Mouse (Mus musculus): ENCODE data around the gene Sacs. TPM values are rescaled to one million over a fixed set of nuclear protein-coding genes. Genes with fewer than 3 reads are reported as not detected.
A peak's percentile ranks its signal among the peaks of the same experiment; 100 is the strongest.

Sacs gene
- polyA plus RNA-seq, 1 experiment from 2014 or later: 12.5 TPM

- no peak overlapping the region for H3K4me3 ChIP-seq (replicated peaks; ENCODE audit: low read depth, low read length)
- no peaks in the 10 kb centered on the region for H3K9me3 ChIP-seq (ENCODE audit: control insufficient read depth, low read length)
- H3K4me1 ChIP-seq (ENCODE audit: control insufficient read depth, insufficient read depth, low read length): peaks cover 13% of the 10 kb centered on the region
- 93% methylated on average over 5 of the region's 5 CpGs for WGBS
- H3K36me3 ChIP-seq (ENCODE audit: control insufficient read depth, insufficient read depth, low read length): no peaks in the 10 kb centered on the region
- no peak overlapping the region for H3K9ac ChIP-seq (replicated peaks; ENCODE audit: low read length)
- no peaks in the 10 kb centered on the region for H3K27me3 ChIP-seq (ENCODE audit: control insufficient read depth, insufficient read depth, low read length)
- H3K27ac ChIP-seq (replicated peaks; ENCODE audit: low read depth, low read length): no peak overlapping the region
- DNase-seq: no peak
- ATAC-seq (ENCODE audit: low FRiP score, low TSS enrichment): no peak
- H3K4me2 ChIP-seq (ENCODE audit: low read length): no peak overlapping the region
These were observed 33.2 kb downstream of the Sacs start for GRCm38 (mm10) chr14:61171261-61171970.

DNA sequence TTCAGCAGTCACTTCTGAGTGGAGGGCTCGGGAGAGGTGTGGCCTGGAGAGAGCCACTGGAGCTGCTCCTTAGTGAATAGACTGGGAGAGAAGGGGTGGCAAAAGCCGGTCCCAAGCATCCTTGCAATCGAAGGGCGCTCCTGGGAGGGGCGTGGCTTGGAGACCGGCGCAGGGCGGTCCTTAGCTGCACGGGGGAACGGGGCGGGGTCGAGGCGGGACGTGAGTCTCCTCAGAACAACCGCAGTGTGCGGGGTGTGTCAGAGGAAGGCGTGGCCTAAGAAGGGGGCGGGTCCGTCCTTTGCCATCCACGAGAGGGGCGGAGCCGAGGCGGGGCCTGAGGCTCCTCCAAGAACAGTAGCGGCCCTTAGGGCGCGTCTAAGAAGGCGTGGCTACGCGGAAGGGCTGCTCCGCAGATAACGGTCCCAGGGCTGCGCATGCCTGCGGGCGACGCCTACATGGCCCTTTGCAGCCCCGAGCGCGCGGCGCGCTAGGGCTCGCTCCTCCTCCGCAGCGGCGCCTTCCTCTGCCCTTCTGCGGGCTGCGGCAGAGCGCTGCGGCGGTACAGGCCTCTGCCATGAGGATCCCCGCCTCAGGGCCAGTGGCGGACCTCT lies 34.4 kb downstream of the Sacs start:
- ATAC-seq (ENCODE audit: low FRiP score, low TSS enrichment): peak; percentile 97
- Histone ChIP-seq H3K9ac (replicated peaks; ENCODE audit: low read length) (peak overlapping the region; percentile 91), H3K4me1 (ENCODE audit: control insufficient read depth, insufficient read depth, low read length) (peaks cover 13% of the 10 kb centered on the region), H3K27ac (replicated peaks; ENCODE audit: low read depth, low read length) (peak overlapping the region; percentile 91), H3K27me3 (ENCODE audit: control insufficient read depth, insufficient read depth, low read length) (no peaks in the 10 kb centered on the region), H3K4me3 (replicated peaks; ENCODE audit: low read depth, low read length) (peak overlapping the region; percentile 85), H3K4me2 (ENCODE audit: low read length) (peak overlapping the region; percentile 66), H3K9me3 (ENCODE audit: control insufficient read depth, low read length) (no peaks in the 10 kb centered on the region), H3K36me3 (ENCODE audit: control insufficient read depth, insufficient read depth, low read length) (no peaks in the 10 kb centered on the region)
- WGBS: under 1% methylated on average over 51 of the region's 52 CpGs
- peak; percentile 98 for DNase-seq

GRCm38 (mm10) chr14:61173229-61173628 lies 35.0 kb downstream of the Sacs start:
- peak; percentile 84 for DNase-seq
- ATAC-seq (ENCODE audit: low FRiP score, low TSS enrichment): peak; percentile 33; the same call in 1 of the 2 replicates
- H3K4me1 ChIP-seq (ENCODE audit: control insufficient read depth, insufficient read depth, low read length): peaks cover 13% of the 10 kb centered on the region
- H3K4me2 ChIP-seq (ENCODE audit: low read length): peak overlapping the region; percentile 66
- H3K4me3 ChIP-seq (replicated peaks; ENCODE audit: low read depth, low read length): peak overlapping the region; percentile 85
- peak overlapping the region; percentile 91 for H3K9ac ChIP-seq (replicated peaks; ENCODE audit: low read length)
- H3K27ac ChIP-seq (replicated peaks; ENCODE audit: low read depth, low read length): peak overlapping the region; percentile 91
- H3K36me3 ChIP-seq (ENCODE audit: control insufficient read depth, insufficient read depth, low read length): no peaks in the 10 kb centered on the region
- under 1% methylated on average over 37 of the region's 37 CpGs for WGBS
- H3K9me3 ChIP-seq (ENCODE audit: control insufficient read depth, low read length): no peaks in the 10 kb centered on the region
- no peaks in the 10 kb centered on the region for H3K27me3 ChIP-seq (ENCODE audit: control insufficient read depth, insufficient read depth, low read length)

DNA sequence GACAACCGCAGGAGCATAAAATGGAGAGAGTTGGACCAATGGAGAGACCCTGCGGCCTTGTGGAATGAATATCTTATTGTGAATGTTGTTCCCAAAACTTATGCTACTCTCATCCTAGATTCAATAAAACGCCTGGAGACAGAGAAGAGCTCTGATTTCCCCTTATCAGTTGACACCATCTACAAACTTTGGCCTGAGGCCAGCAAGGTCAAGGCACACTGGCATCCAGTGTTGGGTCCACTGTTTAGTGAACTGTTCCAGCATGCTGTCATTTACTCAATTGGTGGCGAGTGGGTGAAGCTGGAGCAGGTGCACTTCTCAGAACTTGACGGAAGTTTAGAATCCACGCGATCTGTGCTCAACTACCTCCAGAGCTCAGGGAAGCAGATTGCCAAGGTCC lies 53.6 kb downstream of the Sacs start:
- H3K4me2 ChIP-seq (ENCODE audit: low read length): no peak overlapping the region
- no peak overlapping the region for H3K27ac ChIP-seq (replicated peaks; ENCODE audit: low read depth, low read length)
- DNase-seq: no peak
- no peak overlapping the region for H3K9ac ChIP-seq (replicated peaks; ENCODE audit: low read length)
- no peaks in the 10 kb centered on the region for H3K9me3 ChIP-seq (ENCODE audit: control insufficient read depth, low read length)
- no peak for ATAC-seq (ENCODE audit: low FRiP score, low TSS enrichment)
- H3K36me3 ChIP-seq (ENCODE audit: control insufficient read depth, insufficient read depth, low read length): peaks cover 50% of the 10 kb centered on the region
- H3K4me3 ChIP-seq (replicated peaks; ENCODE audit: low read depth, low read length): no peak overlapping the region
- 92% methylated on average over 7 of the region's 7 CpGs for WGBS
- H3K4me1 ChIP-seq (ENCODE audit: control insufficient read depth, insufficient read depth, low read length): no peaks in the 10 kb centered on the region
- no peaks in the 10 kb centered on the region for H3K27me3 ChIP-seq (ENCODE audit: control insufficient read depth, insufficient read depth, low read length)

GRCm38 (mm10) chr14:61192326-61192725 lies 54.1 kb downstream of the Sacs start:
- H3K36me3 ChIP-seq (ENCODE audit: control insufficient read depth, insufficient read depth, low read length): peaks cover 53% of the 10 kb centered on the region

DNA sequence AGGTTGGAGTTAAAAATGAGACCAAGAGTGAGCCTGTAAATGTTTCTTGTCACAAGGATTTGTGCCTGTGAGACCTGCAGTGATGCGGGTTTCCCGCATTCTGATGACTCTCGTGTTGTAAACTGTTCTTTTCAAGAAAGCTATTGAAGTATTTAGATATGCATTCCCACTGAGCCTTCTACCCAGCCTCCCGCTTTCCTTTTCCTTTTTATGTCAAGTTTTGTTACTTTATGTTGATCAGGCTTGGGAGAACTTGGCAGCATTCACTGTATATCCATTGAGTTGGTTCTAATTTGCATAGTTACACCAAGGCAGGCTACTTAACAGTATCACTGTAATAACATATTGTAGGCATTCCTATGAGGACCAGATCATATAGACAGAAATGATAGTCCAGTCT lies 56.2 kb downstream of the Sacs start:
- Histone ChIP-seq H3K27me3 (ENCODE audit: control insufficient read depth, insufficient read depth, low read length) (no peaks in the 10 kb centered on the region), H3K9me3 (ENCODE audit: control insufficient read depth, low read length) (no peaks in the 10 kb centered on the region), H3K9ac (replicated peaks; ENCODE audit: low read length) (no peak overlapping the region), H3K4me2 (ENCODE audit: low read length) (no peak overlapping the region), H3K4me3 (replicated peaks; ENCODE audit: low read depth, low read length) (no peak overlapping the region), H3K4me1 (ENCODE audit: control insufficient read depth, insufficient read depth, low read length) (no peaks in the 10 kb centered on the region), H3K36me3 (ENCODE audit: control insufficient read depth, insufficient read depth, low read length) (peaks cover 54% of the 10 kb centered on the region), H3K27ac (replicated peaks; ENCODE audit: low read depth, low read length) (no peak overlapping the region)
- DNase-seq: no peak
- ATAC-seq (ENCODE audit: low FRiP score, low TSS enrichment): no peak
- WGBS: 39% methylated on average over 4 of the region's 4 CpGs

More at GRCm38 (mm10) chr14:61192326-61192725, 54.1 kb downstream of the Sacs start:
- Histone ChIP-seq H3K9ac (replicated peaks; ENCODE audit: low read length) (no peak overlapping the region), H3K9me3 (ENCODE audit: control insufficient read depth, low read length) (no peaks in the 10 kb centered on the region), H3K27me3 (ENCODE audit: control insufficient read depth, insufficient read depth, low read length) (no peaks in the 10 kb centered on the region), H3K4me1 (ENCODE audit: control insufficient read depth, insufficient read depth, low read length) (no peaks in the 10 kb centered on the region), H3K4me3 (replicated peaks; ENCODE audit: low read depth, low read length) (no peak overlapping the region), H3K4me2 (ENCODE audit: low read length) (no peak overlapping the region), H3K27ac (replicated peaks; ENCODE audit: low read depth, low read length) (no peak overlapping the region)
- 86% methylated on average over 10 of the region's 10 CpGs for WGBS
- ATAC-seq (ENCODE audit: low FRiP score, low TSS enrichment) (no peak), DNase-seq (no peak)

DNA sequence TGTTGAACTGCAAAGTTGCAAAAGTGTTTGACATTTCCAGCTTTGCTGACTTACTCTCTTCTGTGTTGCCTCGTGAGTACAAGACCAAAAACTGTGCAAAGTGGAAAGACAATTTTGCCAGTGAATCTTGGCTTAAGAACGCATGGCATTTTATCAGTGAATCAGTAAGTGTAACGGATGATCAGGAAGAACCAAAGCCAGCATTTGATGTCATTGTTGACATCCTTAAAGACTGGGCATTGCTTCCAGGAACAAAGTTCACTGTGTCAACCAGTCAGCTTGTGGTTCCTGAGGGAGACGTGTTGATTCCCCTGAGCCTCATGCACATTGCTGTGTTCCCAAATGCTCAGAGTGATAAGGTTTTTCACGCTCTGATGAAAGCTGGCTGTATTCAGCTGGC lies 71.9 kb downstream of the Sacs start:
- 92% methylated on average over 5 of the region's 5 CpGs for WGBS

DNA sequence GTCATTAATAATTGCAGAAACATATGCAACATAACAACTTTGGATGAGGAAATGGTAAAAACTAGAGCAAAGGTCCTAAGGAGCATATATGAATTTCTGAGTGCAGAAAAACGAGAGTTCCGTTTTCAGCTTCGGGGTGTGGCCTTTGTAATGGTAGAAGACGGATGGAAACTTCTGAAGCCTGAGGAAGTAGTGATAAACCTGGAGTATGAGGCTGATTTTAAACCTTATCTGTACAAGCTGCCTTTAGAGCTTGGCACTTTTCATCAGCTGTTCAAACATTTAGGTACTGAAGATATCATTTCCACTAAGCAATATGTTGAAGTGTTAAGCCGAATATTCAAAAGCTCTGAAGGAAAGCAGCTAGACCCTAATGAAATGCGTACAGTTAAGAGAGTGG lies 73.5 kb downstream of the Sacs start:
- WGBS: 98% methylated on average over 6 of the region's 6 CpGs

More for the DNA sequence above, 71.9 kb downstream of the Sacs start:
- H3K27me3 ChIP-seq (ENCODE audit: control insufficient read depth, insufficient read depth, low read length): no peaks in the 10 kb centered on the region
- peaks cover 9% of the 10 kb centered on the region; the same call in 1 of the 2 replicates for H3K9me3 ChIP-seq (ENCODE audit: control insufficient read depth, low read length)
- H3K4me3 ChIP-seq (replicated peaks; ENCODE audit: low read depth, low read length): no peak overlapping the region
- H3K4me1 ChIP-seq (ENCODE audit: control insufficient read depth, insufficient read depth, low read length): no peaks in the 10 kb centered on the region
- ATAC-seq (ENCODE audit: low FRiP score, low TSS enrichment) (no peak), DNase-seq (no peak)
- no peak overlapping the region for H3K27ac ChIP-seq (replicated peaks; ENCODE audit: low read depth, low read length)
- H3K9ac ChIP-seq (replicated peaks; ENCODE audit: low read length): no peak overlapping the region
- peaks cover 88% of the 10 kb centered on the region for H3K36me3 ChIP-seq (ENCODE audit: control insufficient read depth, insufficient read depth, low read length)
- H3K4me2 ChIP-seq (ENCODE audit: low read length): no peak overlapping the region

DNA sequence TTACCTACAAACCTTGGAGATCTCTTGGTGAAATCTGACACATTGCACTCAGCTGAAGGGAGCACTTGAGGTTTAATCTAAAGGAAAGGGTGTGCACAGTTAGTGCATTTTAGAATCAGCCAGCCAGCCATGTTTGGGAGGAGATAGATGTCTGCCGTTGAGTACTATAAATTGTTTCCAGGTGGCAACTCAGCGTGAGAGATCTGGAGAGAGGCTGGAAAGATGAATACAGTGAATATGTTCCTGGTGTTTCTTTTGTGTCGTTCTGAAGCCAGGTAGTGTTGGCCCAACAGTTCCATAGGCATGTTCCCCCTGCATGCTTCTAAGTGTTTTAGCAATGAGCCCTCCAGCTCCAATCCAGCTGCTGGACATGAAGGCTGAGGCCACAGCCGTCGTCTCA lies 82.9 kb downstream of the Sacs start:
- H3K4me2 ChIP-seq (ENCODE audit: low read length): no peak overlapping the region
- H3K27ac ChIP-seq (replicated peaks; ENCODE audit: low read depth, low read length): no peak overlapping the region
- no peaks in the 10 kb centered on the region for H3K36me3 ChIP-seq (ENCODE audit: control insufficient read depth, insufficient read depth, low read length)
- H3K4me3 ChIP-seq (replicated peaks; ENCODE audit: low read depth, low read length): no peak overlapping the region
- 92% methylated on average over 5 of the region's 5 CpGs for WGBS
- H3K4me1 ChIP-seq (ENCODE audit: control insufficient read depth, insufficient read depth, low read length): no peaks in the 10 kb centered on the region
- no peaks in the 10 kb centered on the region for H3K27me3 ChIP-seq (ENCODE audit: control insufficient read depth, insufficient read depth, low read length)
- no peak for DNase-seq
- no peaks in the 10 kb centered on the region for H3K9me3 ChIP-seq (ENCODE audit: control insufficient read depth, low read length)
- no peak for ATAC-seq (ENCODE audit: low FRiP score, low TSS enrichment)
- no peak overlapping the region for H3K9ac ChIP-seq (replicated peaks; ENCODE audit: low read length)

More for the DNA sequence above, 73.5 kb downstream of the Sacs start:
- H3K27ac ChIP-seq (replicated peaks; ENCODE audit: low read depth, low read length): no peak overlapping the region
- no peak overlapping the region for H3K9ac ChIP-seq (replicated peaks; ENCODE audit: low read length)
- no peak overlapping the region for H3K4me2 ChIP-seq (ENCODE audit: low read length)
- H3K4me3 ChIP-seq (replicated peaks; ENCODE audit: low read depth, low read length): no peak overlapping the region
- DNase-seq: no peak
- peaks cover 74% of the 10 kb centered on the region for H3K36me3 ChIP-seq (ENCODE audit: control insufficient read depth, insufficient read depth, low read length)
- no peaks in the 10 kb centered on the region for H3K9me3 ChIP-seq (ENCODE audit: control insufficient read depth, low read length)
- ATAC-seq (ENCODE audit: low FRiP score, low TSS enrichment): no peak
- no peaks in the 10 kb centered on the region for H3K27me3 ChIP-seq (ENCODE audit: control insufficient read depth, insufficient read depth, low read length)
- no peaks in the 10 kb centered on the region for H3K4me1 ChIP-seq (ENCODE audit: control insufficient read depth, insufficient read depth, low read length)
